Mouse (Mus musculus): ENCODE measurements at regions not wholly inside any gene's neighbourhood (a gene's known extent, or its start where the extent isn't known, plus 50 kb on each side); places are given as distances from the start of the nearest gene placed in this dataset.
A peak's percentile ranks its signal among the peaks of the same experiment; 100 is the strongest.

GRCm38 (mm10) chr17:65193341-65193740 is 347.2 kb downstream of the Tmem232 start:
- no peak for DNase-seq (ENCODE audit: low spot score in 2 of 2)

GRCm38 (mm10) chr17:65192432-65193059 is 348.0 kb downstream of the Tmem232 start:
- no peak for DNase-seq (ENCODE audit: low spot score in 2 of 2)

GRCm38 (mm10) chr17:65190839-65191591 is 349.6 kb downstream of the Tmem232 start:
- no peak for DNase-seq (ENCODE audit: low spot score in 2 of 2)

GRCm38 (mm10) chr17:65181164-65181563 is 345.3 kb upstream of the 4930583I09Rik start:
- DNase-seq (ENCODE audit: low spot score in 2 of 2) = no peak

GRCm38 (mm10) chr17:65175770-65176169 is 339.9 kb upstream of the 4930583I09Rik start:
- no peak for DNase-seq (ENCODE audit: low spot score in 2 of 2)

GRCm38 (mm10) chr17:65174114-65174513 is 338.2 kb upstream of the 4930583I09Rik start:
- DNase-seq (ENCODE audit: low spot score in 2 of 2) = no peak

- DNase-seq (ENCODE audit: low spot score in 2 of 2) = peak; percentile 10 to 23
Observed at GRCm38 (mm10) chr17:65173236-65173635, 337.4 kb upstream of the 4930583I09Rik start.

GRCm38 (mm10) chr17:65170691-65171090 is 334.8 kb upstream of the 4930583I09Rik start:
- peak; percentile 56 to 73 for DNase-seq (ENCODE audit: low spot score in 2 of 2)

GRCm38 (mm10) chr17:65169981-65170617 is 334.2 kb upstream of the 4930583I09Rik start:
- DNase-seq (ENCODE audit: low spot score in 2 of 2) = no peak

GRCm38 (mm10) chr17:65146376-65146775 is 310.5 kb upstream of the 4930583I09Rik start:
- DNase-seq (ENCODE audit: low spot score in 2 of 2) = peak; percentile 37 to 60

GRCm38 (mm10) chr17:65114651-65115050 is 278.8 kb upstream of the 4930583I09Rik start:
- DNase-seq (ENCODE audit: low spot score in 2 of 2) = no peak

GRCm38 (mm10) chr17:65113121-65113520 is 277.2 kb upstream of the 4930583I09Rik start:
- DNase-seq (ENCODE audit: low spot score in 2 of 2) = no peak

GRCm38 (mm10) chr17:65105622-65106021 is 269.8 kb upstream of the 4930583I09Rik start:
- peak in 1 of 2 experiments; percentile 3 for DNase-seq (ENCODE audit: low spot score in 2 of 2)

GRCm38 (mm10) chr17:65101157-65101556 is 265.3 kb upstream of the 4930583I09Rik start:
- no peak for DNase-seq (ENCODE audit: low spot score in 2 of 2)

- no peak for DNase-seq (ENCODE audit: low spot score in 2 of 2)
Observed at GRCm38 (mm10) chr17:65082249-65082648, 246.4 kb upstream of the 4930583I09Rik start.

- no peak for DNase-seq (ENCODE audit: low spot score in 2 of 2)
Observed at GRCm38 (mm10) chr17:65081779-65082086, 245.9 kb upstream of the 4930583I09Rik start.

- no peak for DNase-seq (ENCODE audit: low spot score in 2 of 2)
Observed at GRCm38 (mm10) chr17:65081072-65081778, 245.4 kb upstream of the 4930583I09Rik start.

GRCm38 (mm10) chr17:65074878-65075277 is 239.0 kb upstream of the 4930583I09Rik start:
- DNase-seq (ENCODE audit: low spot score in 2 of 2) = no peak

- peak; percentile 45 to 66 for DNase-seq (ENCODE audit: low spot score in 2 of 2)
Observed at GRCm38 (mm10) chr17:65071114-65071513, 235.2 kb upstream of the 4930583I09Rik start.

GRCm38 (mm10) chr17:65066135-65066534 is 230.3 kb upstream of the 4930583I09Rik start:
- no peak for DNase-seq (ENCODE audit: low spot score in 2 of 2)

GRCm38 (mm10) chr17:65056059-65056458 is 220.2 kb upstream of the 4930583I09Rik start:
- DNase-seq (ENCODE audit: low spot score in 2 of 2) = no peak

- no peak for DNase-seq (ENCODE audit: low spot score in 2 of 2)
Observed at GRCm38 (mm10) chr17:65049860-65050482, 214.1 kb upstream of the 4930583I09Rik start.
